In the genomic region with DNA sequence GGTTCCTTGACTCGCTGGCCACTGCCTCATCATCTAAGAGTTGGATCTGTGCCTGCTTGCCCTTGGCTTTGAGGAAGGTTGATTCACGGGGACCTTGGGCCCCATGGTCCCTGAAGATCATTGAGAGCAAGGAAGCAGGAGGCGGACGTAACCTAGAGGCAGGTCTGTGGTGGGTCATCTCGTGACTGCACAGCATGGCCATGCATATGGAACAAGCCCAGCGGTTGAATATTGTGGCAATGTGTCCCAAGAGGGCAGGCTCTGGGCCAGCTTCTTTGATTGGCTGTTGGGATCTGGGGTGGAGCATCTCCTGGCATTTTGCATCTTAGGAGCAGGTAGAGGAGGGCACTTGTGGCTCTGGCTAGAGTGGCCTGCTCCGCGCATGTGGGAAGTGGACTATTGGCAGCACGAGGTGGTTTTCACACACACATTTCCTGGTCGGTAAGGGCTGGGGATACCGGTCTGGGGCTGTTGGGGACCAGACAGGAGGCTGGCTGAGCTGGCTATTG, we compare ENCODE assay signal across 13 mouse cellular contexts. TPM values are rescaled to one million over a fixed set of nuclear protein-coding genes. Genes with fewer than 3 reads are reported as not detected.
DNase-seq lines count a peak whose midpoint lies in the region; ATAC-seq lines count a peak whose summit lies in the region.
"Had no signal": no experiment of that assay in that cellular context is flagged by ENCODE, and none has a peak within 500 bp of the region (broad histone marks: within the 10 kb centered on the region; RNA-seq: fewer than 3 reads in every experiment).

No protein-coding gene starts in this region.

- H3K4me3 ChIP-seq in kidney, embryonic 14.5 days (ENCODE audit: low read length) = no peak overlapping the region
- no peak overlapping the region for H3K4me3 ChIP-seq in stomach, embryonic 14.5 days (ENCODE audit: low read depth, low read length)
- H3K4me3 ChIP-seq: layer of hippocampus, adult 2 months; limb, embryonic 12.5 days had no signal

- H3K9me3 ChIP-seq in kidney, embryonic 14.5 days (ENCODE audit: control insufficient read depth, low read length) = no peaks in the 10 kb centered on the region
- H3K9me3 ChIP-seq in stomach, embryonic 14.5 days (ENCODE audit: control insufficient read depth, low read depth, low read length) = no peaks in the 10 kb centered on the region
- H3K9me3 ChIP-seq: G1E; limb, embryonic 12.5 days had no signal

- no peak for ATAC-seq in kidney, embryonic 14.5 days (ENCODE audit: low FRiP score, low TSS enrichment)
- peak; percentile 56; the same call in 1 of the 2 replicates for ATAC-seq in stomach, embryonic 14.5 days (ENCODE audit: insufficient number of reproducible peaks, insufficient read depth, low FRiP score, low read depth)
- ATAC-seq: forebrain, embryonic 14.5 days had no signal

- no peaks in the 10 kb centered on the region for H3K4me1 ChIP-seq in kidney, embryonic 14.5 days (ENCODE audit: control insufficient read depth, insufficient read depth, low read length)
- peaks cover 24% of the 10 kb centered on the region; the same call in 1 of the 2 replicates for H3K4me1 ChIP-seq in stomach, embryonic 14.5 days (ENCODE audit: control insufficient read depth, insufficient read depth, low read length)

- no peak overlapping the region for H3K27ac ChIP-seq in kidney, embryonic 14.5 days (ENCODE audit: low read depth, low read length)
- H3K27ac ChIP-seq in stomach, embryonic 14.5 days (ENCODE audit: low read length) = peak overlapping the region; percentile 39; the same call in 1 of the 2 replicates
- H3K27ac ChIP-seq: layer of hippocampus, adult 2 months; limb, embryonic 12.5 days had no signal

- no peak overlapping the region for H3K9ac ChIP-seq in kidney, embryonic 14.5 days (ENCODE audit: low read depth, low read length)
- H3K9ac ChIP-seq in stomach, embryonic 14.5 days (replicated peaks; ENCODE audit: low read depth, low read length) = no peak overlapping the region
- H3K9ac ChIP-seq: limb, embryonic 12.5 days had no signal

- peak; percentile 95 for DNase-seq in kidney, adult 11 months
- peak; percentile 52 for DNase-seq in adrenal gland, postnatal 25 days
- peak; percentile 80 to 94 for DNase-seq in kidney, postnatal 25 days
- no peak for DNase-seq in right cerebral cortex, postnatal 4 days
- DNase-seq in right cerebral cortex, postnatal 10 days (ENCODE audit: low spot score in 2 of 2) = no peak
- no peak for DNase-seq in right cerebral cortex, postnatal 25 days
- DNase-seq: thymus, postnatal 36 days had no signal

- 57% methylated on average over 11 of the region's 11 CpGs for WGBS in kidney, embryonic 14.5 days
- 67% methylated on average over 11 of the region's 11 CpGs for WGBS in stomach, embryonic 14.5 days

- no peaks in the 10 kb centered on the region for H3K36me3 ChIP-seq in kidney, embryonic 14.5 days (ENCODE audit: control insufficient read depth, insufficient read depth, low read length)
- H3K36me3 ChIP-seq in stomach, embryonic 14.5 days (ENCODE audit: control insufficient read depth, insufficient read depth, low read length) = no peaks in the 10 kb centered on the region
- H3K36me3 ChIP-seq: G1E; limb, embryonic 12.5 days had no signal

- no peak overlapping the region for H3K4me2 ChIP-seq in kidney, embryonic 14.5 days (replicated peaks; ENCODE audit: low read depth, low read length)
- 0 out of 2 replicates have a peak overlapping the region, but pooled peaks have one; percentile 7 for H3K4me2 ChIP-seq in stomach, embryonic 14.5 days (replicated peaks; ENCODE audit: low read depth, low read length)
- H3K4me2 ChIP-seq: limb, embryonic 12.5 days had no signal

- no peaks in the 10 kb centered on the region for H3K27me3 ChIP-seq in kidney, embryonic 14.5 days (ENCODE audit: control insufficient read depth, insufficient read depth, low read length)
- H3K27me3 ChIP-seq in stomach, embryonic 14.5 days (ENCODE audit: control insufficient read depth, insufficient read depth, low read length) = no peaks in the 10 kb centered on the region

RNA-seq across cellular contexts. Expression of a gene that starts 40.4 kb away (rescaled TPM):
- polyA plus RNA-seq in kidney, embryonic 14.5 days (2014; fragmentation: Nextera tagmentation; extraction: Ambion mirVana) = 3.3 and 6.1 TPM in 2 replicates
- 13.5 and 18.4 TPM in 2 replicates for total RNA-seq in adrenal gland, postnatal 25 days (2021)
- polyA plus RNA-seq in stomach, embryonic 14.5 days (2014; fragmentation: Nextera tagmentation; extraction: Ambion mirVana) = 19.8 and 21.7 TPM in 2 replicates

Comparison
In these comparisons a context has a peak if more than half of its experiments do, and no peak if none do; other contexts are left out.
1. DNase-seq: peak in kidney, adult 11 months (single experiment), adrenal gland, postnatal 25 days (single experiment) and kidney, postnatal 25 days (2 of 2); none in right cerebral cortex, postnatal 4 days (single experiment), right cerebral cortex, postnatal 10 days (0 of 2) and right cerebral cortex, postnatal 25 days (single experiment).